Mouse (Mus musculus): ENCODE measurements around the gene Hoxc10. TPM values are rescaled to one million over a fixed set of nuclear protein-coding genes. Genes with fewer than 3 reads are reported as not detected.

Hoxc10 gene
- polyA plus RNA-seq, 1 experiment from 2014 or later = not detected

DNA sequence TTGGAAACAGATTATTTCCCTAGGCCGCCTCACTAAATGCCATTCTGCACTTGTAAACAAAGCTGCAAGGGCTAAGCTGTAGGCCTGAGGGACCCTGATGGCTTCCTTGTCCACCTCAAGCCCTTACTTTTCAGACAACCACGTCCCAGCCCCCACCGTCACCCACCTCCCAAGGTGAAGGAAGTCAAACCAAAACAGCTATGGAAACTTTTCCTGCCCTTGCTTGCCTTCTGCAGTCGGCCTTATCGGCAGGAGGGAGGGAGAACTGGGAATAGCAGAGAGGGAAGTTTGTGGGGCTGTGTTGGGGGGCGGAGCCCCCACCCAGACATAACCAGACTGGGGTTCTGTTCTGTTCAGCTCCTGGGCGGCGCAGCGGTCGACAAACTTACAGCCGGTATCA, 25.6 kb downstream of the Hoxc10 start:
- H3K36me3 ChIP-seq (ENCODE audit: insufficient read depth, low read length) = no peaks in the 10 kb centered on the region
- TF ChIP-seq EP300 (IDR thresholded peaks at IDR 0.05) (no peak), CTCF (IDR thresholded peaks at IDR 0.05) (no peak)
- H3K27me3 ChIP-seq (replicated peaks; ENCODE audit: insufficient read depth, low read length) = peaks cover 90% of the 10 kb centered on the region
- WGBS = 3% methylated on average over 11 of the region's 11 CpGs
- no peaks in the 10 kb centered on the region for H3K4me1 ChIP-seq (ENCODE audit: insufficient read depth, low read depth, low read length)
- no peak for DNase-seq (ENCODE audit: low spot score)
- no peak overlapping the region for H3K4me3 ChIP-seq (ENCODE audit: low read depth, low read length)
- no peaks in the 10 kb centered on the region for H3K9me3 ChIP-seq (ENCODE audit: low read length)
- H3K27ac ChIP-seq (ENCODE audit: low read length) = no peak overlapping the region
- ATAC-seq = no peak
- no peak overlapping the region for H3K4me2 ChIP-seq (replicated peaks; ENCODE audit: low read depth, low read length)
- H3K9ac ChIP-seq (replicated peaks; ENCODE audit: low read depth) = no peak overlapping the region

DNA sequence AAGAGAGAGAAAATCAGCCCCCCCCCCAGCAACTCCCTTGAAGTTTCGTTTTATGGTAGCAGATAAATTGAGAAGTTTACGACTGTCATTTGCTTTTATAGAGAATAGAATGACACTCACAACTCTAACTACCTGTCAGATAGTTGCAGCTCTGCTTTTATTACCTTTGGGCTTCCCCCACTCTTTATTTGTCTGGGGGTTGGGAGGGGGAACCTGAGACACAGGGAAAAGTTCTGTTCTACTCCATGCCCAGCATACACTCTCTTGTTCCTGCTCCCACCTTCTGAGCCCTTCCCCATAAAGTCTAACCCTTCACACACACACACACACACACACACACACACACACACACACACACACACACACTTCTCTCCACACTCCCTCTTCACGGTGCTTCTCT, 26.3 kb downstream of the Hoxc10 start:
- Histone ChIP-seq H3K9me3 (ENCODE audit: low read length) (no peaks in the 10 kb centered on the region), H3K9ac (replicated peaks; ENCODE audit: low read depth) (no peak overlapping the region), H3K27ac (ENCODE audit: low read length) (no peak overlapping the region), H3K4me2 (replicated peaks; ENCODE audit: low read depth, low read length) (no peak overlapping the region), H3K4me3 (ENCODE audit: low read depth, low read length) (no peak overlapping the region), H3K4me1 (ENCODE audit: insufficient read depth, low read depth, low read length) (no peaks in the 10 kb centered on the region), H3K36me3 (ENCODE audit: insufficient read depth, low read length) (no peaks in the 10 kb centered on the region), H3K27me3 (replicated peaks; ENCODE audit: insufficient read depth, low read length) (peaks cover 90% of the 10 kb centered on the region)
- no peak for DNase-seq (ENCODE audit: low spot score)
- WGBS = 0% methylated on average over 3 of the region's 3 CpGs
- TF ChIP-seq CTCF (IDR thresholded peaks at IDR 0.05) (no peak), EP300 (IDR thresholded peaks at IDR 0.05) (no peak)
- no peak for ATAC-seq

DNA sequence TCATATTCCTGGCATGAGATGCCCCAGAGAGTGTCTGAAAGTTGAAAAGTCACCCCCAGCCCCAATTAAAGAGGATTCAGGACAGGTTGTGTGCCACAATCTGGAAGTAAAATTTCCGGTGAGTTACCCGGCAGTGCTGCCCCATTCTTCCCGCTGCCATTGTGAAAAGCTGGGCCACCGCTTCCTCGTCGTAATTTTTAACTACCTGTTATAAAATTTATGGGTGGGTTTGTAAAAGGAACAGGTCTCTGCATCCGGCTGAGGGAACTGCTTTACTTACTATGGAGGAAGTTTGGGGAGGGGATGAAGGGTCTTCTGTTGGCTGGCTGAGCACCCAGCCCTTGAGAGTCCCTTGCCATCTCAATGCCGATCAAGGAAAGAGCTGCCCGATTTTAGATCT, 30.0 kb downstream of the Hoxc10 start:
- Histone ChIP-seq H3K4me3 (ENCODE audit: low read depth, low read length) (no peak overlapping the region), H3K9ac (replicated peaks; ENCODE audit: low read depth) (no peak overlapping the region), H3K9me3 (ENCODE audit: low read length) (no peaks in the 10 kb centered on the region), H3K36me3 (ENCODE audit: insufficient read depth, low read length) (no peaks in the 10 kb centered on the region), H3K27ac (ENCODE audit: low read length) (no peak overlapping the region), H3K4me2 (replicated peaks; ENCODE audit: low read depth, low read length) (no peak overlapping the region), H3K27me3 (replicated peaks; ENCODE audit: insufficient read depth, low read length) (peaks cover 93% of the 10 kb centered on the region), H3K4me1 (ENCODE audit: insufficient read depth, low read depth, low read length) (no peaks in the 10 kb centered on the region)
- no peak for ATAC-seq
- DNase-seq (ENCODE audit: low spot score) = no peak
- TF ChIP-seq EP300 (IDR thresholded peaks at IDR 0.05) (no peak), CTCF (IDR thresholded peaks at IDR 0.05) (no peak)
- under 1% methylated on average over 9 of the region's 9 CpGs for WGBS

DNA sequence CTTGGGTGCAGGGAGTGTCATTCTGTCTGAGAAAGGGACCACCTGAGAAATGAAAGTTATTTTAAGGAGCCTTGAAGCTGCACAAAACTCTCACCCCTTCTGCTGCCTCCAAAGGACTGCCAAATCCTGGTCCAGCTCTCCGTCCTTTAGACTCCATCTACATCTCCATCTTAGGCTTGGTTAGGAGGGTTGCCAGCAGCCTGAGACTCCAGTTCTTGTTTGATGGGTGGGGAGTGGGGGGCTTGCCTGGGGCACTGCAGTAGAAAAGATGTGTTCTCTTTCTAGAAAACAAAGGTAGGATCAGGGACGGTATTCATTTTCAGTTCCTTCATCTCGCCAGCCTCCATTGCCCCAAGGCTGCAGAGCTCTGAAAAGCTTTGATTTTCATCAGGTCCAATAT, 30.8 kb downstream of the Hoxc10 start:
- H3K9ac ChIP-seq (replicated peaks; ENCODE audit: low read depth) = no peak overlapping the region

DNA sequence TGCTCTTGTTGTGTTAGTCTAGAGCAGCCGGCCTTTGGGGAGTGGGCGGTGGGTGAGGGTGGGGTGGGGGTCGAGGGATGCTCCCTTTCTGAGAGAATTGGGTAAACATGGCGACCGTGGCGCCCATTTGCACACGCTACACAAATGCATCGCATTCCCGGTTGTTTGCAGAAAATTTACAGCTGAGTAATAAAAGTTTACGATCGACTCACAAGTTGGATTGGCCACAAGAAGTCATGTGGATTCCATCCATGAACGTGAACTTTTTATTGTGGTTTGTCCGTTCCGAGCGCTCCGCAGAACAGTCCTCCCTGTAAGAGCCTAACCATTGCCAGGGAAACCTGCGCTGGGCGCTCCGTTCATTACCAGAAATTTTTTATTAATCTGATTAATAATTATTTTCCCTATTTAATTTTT, 31.4 kb downstream of the Hoxc10 start, which contains the start of gene Hoxc6:
Gene Hoxc6, plus strand, starts transcription at position 319 of the 417 bp plus-strand sequence.
- H3K9ac ChIP-seq (replicated peaks; ENCODE audit: low read depth) = no peak within 1 kb of the TSS
- H3K27ac ChIP-seq (ENCODE audit: low read length) = no peak within 1 kb of the TSS
- no peaks in the 10 kb centered on the region for H3K4me1 ChIP-seq (ENCODE audit: insufficient read depth, low read depth, low read length)

More for the DNA sequence above, 30.8 kb downstream of the Hoxc10 start:
- no peak for TF ChIP-seq EP300 (IDR thresholded peaks at IDR 0.05)
- TF ChIP-seq CTCF (IDR thresholded peaks at IDR 0.05) = no peak
- Histone ChIP-seq H3K27me3 (replicated peaks; ENCODE audit: insufficient read depth, low read length) (peaks cover 93% of the 10 kb centered on the region), H3K9me3 (ENCODE audit: low read length) (no peaks in the 10 kb centered on the region), H3K4me1 (ENCODE audit: insufficient read depth, low read depth, low read length) (no peaks in the 10 kb centered on the region), H3K4me3 (ENCODE audit: low read depth, low read length) (no peak overlapping the region), H3K27ac (ENCODE audit: low read length) (no peak overlapping the region), H3K4me2 (replicated peaks; ENCODE audit: low read depth, low read length) (no peak overlapping the region), H3K36me3 (ENCODE audit: insufficient read depth, low read length) (no peaks in the 10 kb centered on the region)
- DNase-seq (ENCODE audit: low spot score) (no peak), ATAC-seq (no peak)
- 0% methylated on average over 3 of the region's 3 CpGs for WGBS

DNA sequence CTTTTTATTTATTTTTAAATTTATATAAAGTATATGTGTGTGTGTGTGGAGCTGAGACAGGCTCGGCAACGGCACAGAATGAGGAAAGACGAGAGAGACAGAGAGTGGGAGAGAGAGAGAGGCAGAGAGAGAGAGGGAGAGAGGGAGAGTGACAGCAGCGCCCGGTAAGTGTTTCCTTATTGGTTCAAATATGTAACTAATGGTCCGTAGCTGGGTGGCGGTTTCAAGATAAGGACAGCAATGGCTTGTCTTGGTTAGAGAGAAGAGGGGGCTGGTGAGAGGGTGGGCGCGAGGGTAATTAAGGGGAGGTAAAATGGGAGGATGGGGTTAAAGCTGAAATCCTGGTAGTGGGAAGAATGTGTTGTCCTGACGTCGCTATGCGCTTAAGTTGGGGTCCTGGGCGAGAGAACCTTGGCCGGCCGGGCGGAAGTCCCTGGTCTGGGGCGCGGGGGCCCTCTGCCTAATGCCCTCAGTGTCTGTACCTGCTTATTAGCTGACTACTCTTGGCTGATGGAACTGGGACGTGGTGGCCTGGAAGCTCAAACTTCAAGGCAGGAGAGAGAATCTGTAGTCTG, 32.1 kb downstream of the Hoxc10 start:
- Histone ChIP-seq H3K4me2 (replicated peaks; ENCODE audit: low read depth, low read length) (peak overlapping the region; percentile 68), H3K4me1 (ENCODE audit: insufficient read depth, low read depth, low read length) (no peaks in the 10 kb centered on the region), H3K36me3 (ENCODE audit: insufficient read depth, low read length) (no peaks in the 10 kb centered on the region), H3K27me3 (replicated peaks; ENCODE audit: insufficient read depth, low read length) (peaks cover 94% of the 10 kb centered on the region), H3K9me3 (ENCODE audit: low read length) (no peaks in the 10 kb centered on the region), H3K4me3 (ENCODE audit: low read depth, low read length) (0 out of 2 replicates have a peak overlapping the region, but pooled peaks have one; percentile 31), H3K27ac (ENCODE audit: low read length) (no peak overlapping the region), H3K9ac (replicated peaks; ENCODE audit: low read depth) (no peak overlapping the region)
- TF ChIP-seq CTCF (IDR thresholded peaks at IDR 0.05) = no peak
- no peak for TF ChIP-seq EP300 (IDR thresholded peaks at IDR 0.05)
- no peak for ATAC-seq
- under 1% methylated on average over 19 of the region's 19 CpGs for WGBS
- no peak for DNase-seq (ENCODE audit: low spot score)

More for the DNA sequence above, 31.4 kb downstream of the Hoxc10 start, which contains the start of gene Hoxc6:
- DNase-seq (ENCODE audit: low spot score) (no peak), ATAC-seq (no peak)
- no peaks in the 10 kb centered on the region for H3K9me3 ChIP-seq (ENCODE audit: low read length)
- peak within 1 kb of the TSS; percentile 68 for H3K4me2 ChIP-seq (replicated peaks; ENCODE audit: low read depth, low read length)
- WGBS = 3% methylated on average over 19 of the region's 19 CpGs
- peak within 1 kb of the TSS; percentile 31; the same call in 1 of the 2 replicates for H3K4me3 ChIP-seq (ENCODE audit: low read depth, low read length)
- peaks cover 93% of the 10 kb centered on the region for H3K27me3 ChIP-seq (replicated peaks; ENCODE audit: insufficient read depth, low read length)
- TF ChIP-seq EP300 (IDR thresholded peaks at IDR 0.05) (no peak), CTCF (IDR thresholded peaks at IDR 0.05) (no peak)
- no peaks in the 10 kb centered on the region for H3K36me3 ChIP-seq (ENCODE audit: insufficient read depth, low read length)

Measured in lung, postnatal 0 days (tissue).